Mouse (Mus musculus): ENCODE measurements around the gene Fastkd5. TPM values are rescaled to one million over a fixed set of nuclear protein-coding genes. Genes with fewer than 3 reads are reported as not detected.

Fastkd5 gene
- 22.3 TPM for polyA plus RNA-seq (2017; shearing (Covaris generic))

DNA sequence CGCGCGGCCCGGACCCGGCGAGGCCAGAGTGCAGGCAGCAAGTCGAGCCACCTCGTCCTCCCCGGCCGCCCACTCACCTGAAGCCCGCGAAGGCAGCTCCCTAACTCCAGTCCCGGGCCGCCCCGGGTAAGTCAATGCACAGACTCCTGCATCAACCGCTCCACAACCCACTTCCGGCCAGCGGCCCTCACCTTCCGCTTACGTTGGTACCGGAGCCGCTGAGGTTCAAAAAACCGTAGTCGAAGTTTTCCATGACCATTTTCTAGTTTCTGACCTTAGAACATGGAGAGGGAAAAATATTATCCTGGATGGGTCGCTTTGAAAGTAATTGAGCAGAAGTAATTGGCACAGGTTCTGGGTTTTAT lies at the start of gene Fastkd5, which contains the start of gene Ubox5:
Gene Fastkd5, minus strand, starts transcription at position 189 of the 365 bp plus-strand sequence.
Gene Ubox5, minus strand, starts transcription at position 200 of the 365 bp plus-strand sequence.

DNA sequence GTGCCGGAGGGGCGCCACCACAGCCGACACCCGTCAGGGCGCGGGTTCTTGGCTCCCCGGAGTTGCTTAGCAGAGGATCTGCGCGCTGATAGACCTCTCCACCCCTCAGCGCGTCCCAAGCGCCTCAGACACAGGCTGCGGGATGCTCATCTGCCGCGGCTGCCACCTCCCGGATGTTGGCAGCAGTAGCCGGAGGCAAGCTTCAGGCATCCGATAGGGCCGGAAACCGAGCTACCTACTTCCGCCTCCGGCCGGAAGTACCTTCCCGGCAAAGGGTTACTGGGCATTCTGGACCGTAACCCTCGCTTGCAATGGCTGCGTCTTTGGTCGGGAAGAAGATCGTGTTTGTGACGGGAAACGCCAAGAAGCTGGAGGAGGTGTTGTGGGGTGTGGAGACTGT lies 37.7 kb upstream of the Fastkd5 start, which contains the start of gene Itpa:
Gene Itpa, plus strand, starts transcription at position 52 of the 400 bp plus-strand sequence.

DNA sequence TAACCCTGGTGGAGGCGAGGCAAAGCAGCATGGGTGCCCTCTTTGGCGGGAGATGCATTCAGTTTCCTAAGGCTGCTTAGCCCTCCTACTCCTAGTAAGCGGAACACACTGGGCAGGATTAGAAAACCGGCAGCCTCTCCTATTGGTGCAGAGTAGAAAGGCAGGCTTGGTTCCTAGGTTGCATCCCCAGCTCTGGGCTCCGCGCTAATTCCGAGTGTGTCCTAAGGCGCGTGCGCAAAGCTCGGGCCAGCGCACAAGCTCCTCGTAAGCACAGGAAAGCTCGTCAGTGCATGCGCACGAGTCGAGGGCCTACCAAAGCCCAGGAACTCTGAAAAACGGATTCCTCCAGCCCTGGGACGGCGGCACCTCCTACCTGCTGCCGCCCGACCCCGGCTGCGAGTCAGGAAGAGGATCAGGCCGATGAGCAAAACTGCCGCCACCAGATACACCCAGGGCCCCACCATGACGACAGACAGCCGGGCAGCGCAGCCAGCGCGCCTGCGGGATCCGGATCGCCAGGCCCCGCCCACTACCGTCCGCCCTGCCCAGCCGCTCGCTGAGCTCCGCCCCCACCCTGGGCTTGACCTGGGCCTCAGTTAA lies 34.4 kb upstream of the Fastkd5 start, which contains the start of gene Ddrgk1:
Gene Ddrgk1, minus strand, starts transcription at position 558 of the 600 bp plus-strand sequence.

DNA sequence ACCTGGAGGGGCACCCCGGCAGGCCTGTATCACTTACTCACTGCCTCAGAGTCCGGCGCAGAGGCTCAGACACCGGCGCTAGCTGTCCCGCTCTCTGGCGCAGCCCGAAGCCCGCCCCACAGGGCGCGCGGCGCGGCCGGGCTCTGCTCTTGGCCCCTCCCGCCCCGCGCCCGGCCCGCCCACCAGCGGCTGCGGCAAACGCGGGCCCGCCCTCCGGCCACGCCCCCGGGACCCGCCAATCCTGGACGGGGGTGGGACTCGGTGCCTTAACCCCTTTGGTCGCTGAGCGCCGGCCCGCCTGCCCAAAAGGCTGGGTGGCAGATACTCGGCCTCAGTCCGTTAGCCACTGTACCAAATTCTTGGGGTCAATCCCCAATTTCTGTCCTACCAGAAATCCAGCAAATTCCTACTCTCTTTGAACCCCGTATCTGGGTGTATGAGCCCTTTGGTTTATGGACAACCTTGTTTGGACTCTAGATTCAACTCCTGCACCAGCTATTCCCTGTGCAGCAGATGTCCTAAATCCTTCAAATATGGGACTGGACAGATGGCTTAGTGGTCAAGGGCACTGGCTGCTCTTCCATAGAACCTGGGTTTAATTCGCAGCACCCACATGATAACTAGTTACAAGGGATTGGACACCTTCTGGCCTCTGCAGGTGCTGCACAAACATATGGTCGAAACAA lies 13.0 kb upstream of the Fastkd5 start, which contains the start of gene Lzts3:
Gene Lzts3, minus strand, starts transcription at position 120 of the 686 bp plus-strand sequence.

DNA sequence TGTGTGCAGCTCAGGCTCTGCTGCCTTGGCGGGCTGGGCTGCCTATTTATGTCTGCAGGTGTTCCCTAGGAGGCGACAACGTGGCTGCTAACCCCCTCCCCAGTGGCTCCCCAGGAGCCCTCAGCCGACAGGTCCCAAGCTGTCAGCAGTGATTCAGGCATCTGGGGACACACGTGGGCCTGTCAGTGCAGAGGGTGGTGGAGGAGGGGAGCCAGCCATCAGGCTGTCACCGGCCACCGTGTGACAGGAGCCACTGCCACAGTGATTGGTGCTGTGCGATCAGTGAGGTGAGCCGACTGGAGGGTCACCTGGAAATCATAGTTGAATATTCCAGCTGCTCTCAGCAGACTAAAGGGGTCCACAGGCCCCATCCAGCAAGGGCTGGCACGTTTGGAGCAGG lies 47.3 kb downstream of the Fastkd5 start, which contains the start of gene Avp:
Gene Avp, minus strand, starts transcription at position 3 of the 400 bp plus-strand sequence.

DNA sequence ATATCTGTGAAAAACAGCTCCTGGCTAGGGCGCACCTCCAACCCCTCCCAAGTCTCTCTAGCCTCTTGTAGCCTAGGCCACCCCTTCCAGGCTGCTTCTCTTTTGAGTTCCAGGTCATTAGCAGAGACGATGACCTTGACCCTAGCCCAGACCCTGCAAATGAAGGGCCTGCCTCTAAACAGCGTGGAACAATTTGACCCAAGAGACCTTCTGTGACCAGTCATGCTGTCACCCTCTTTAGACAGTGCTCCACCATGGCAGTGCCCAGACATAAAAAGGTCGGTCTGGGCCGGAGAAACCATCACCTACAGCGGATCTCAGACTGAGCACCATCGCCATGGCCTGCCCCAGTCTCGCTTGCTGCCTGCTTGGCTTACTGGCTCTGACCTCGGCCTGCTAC lies 54.0 kb downstream of the Fastkd5 start, which contains the start of gene Oxt:
Gene Oxt, plus strand, starts transcription at position 301 of the 400 bp plus-strand sequence.

Other genes with a start within 250 kb of the Fastkd5 start
- gene Cpxm1, start 232.5 kb downstream of the Fastkd5 start, polyA plus RNA-seq (2017; shearing (Covaris generic)) = 0.46 TPM
- not detected for gene Gm28372, start 224.8 kb downstream of the Fastkd5 start, polyA plus RNA-seq (2017; shearing (Covaris generic))
- not detected for gene 1700020A23Rik, start 224.8 kb downstream of the Fastkd5 start, polyA plus RNA-seq (2017; shearing (Covaris generic))
- not detected for gene Tmem239, start 223.5 kb downstream of the Fastkd5 start, polyA plus RNA-seq (2017; shearing (Covaris generic))
- gene Vps16, start 205.7 kb downstream of the Fastkd5 start, polyA plus RNA-seq (2017; shearing (Covaris generic)) = 296 TPM
- 22.0 TPM for gene Pced1a, start 205.3 kb downstream of the Fastkd5 start, polyA plus RNA-seq (2017; shearing (Covaris generic))
- gene Ptpra, start 179.7 kb downstream of the Fastkd5 start, polyA plus RNA-seq (2017; shearing (Covaris generic)) = 29.2 TPM
- 59.1 TPM for gene Mrps26, start 66.3 kb downstream of the Fastkd5 start, polyA plus RNA-seq (2017; shearing (Covaris generic))
- not detected for gene Oxt, start 53.9 kb downstream of the Fastkd5 start, polyA plus RNA-seq (2017; shearing (Covaris generic))
- gene Avp, start 47.5 kb downstream of the Fastkd5 start, polyA plus RNA-seq (2017; shearing (Covaris generic)) = not detected
- gene Ubox5, start within 50 bp of the Fastkd5 start, polyA plus RNA-seq (2017; shearing (Covaris generic)) = 16.5 TPM
- gene Lzts3, start 12.8 kb upstream of the Fastkd5 start, polyA plus RNA-seq (2017; shearing (Covaris generic)) = 0.72 TPM
- 183 TPM for gene Ddrgk1, start 34.6 kb upstream of the Fastkd5 start, polyA plus RNA-seq (2017; shearing (Covaris generic))
- 51.7 TPM for gene Itpa, start 37.6 kb upstream of the Fastkd5 start, polyA plus RNA-seq (2017; shearing (Covaris generic))
- 0.27 TPM for gene Slc4a11, start 67.5 kb upstream of the Fastkd5 start, polyA plus RNA-seq (2017; shearing (Covaris generic))